Mouse (Mus musculus) intestine, embryonic 16.5 days (tissue): Measurements from ENCODE around the gene Zfp146. TPM values are rescaled to one million over a fixed set of nuclear protein-coding genes. Genes with fewer than 3 reads are reported as not detected.
"Not testable (repeated sequence)": the region's sequence is repeated elsewhere in the genome, so short reads cannot be mapped to it uniquely, and the experiment has no call there.

ENCODE experiments used
- ATAC-seq: fragments of 200-750 bp; cut with Nextera tagmentation; 2 replicates; pipeline ENCODE4 v1.8.0; 2017; ENCODE audit warnings: moderate TSS enrichment, moderate library complexity
- H3K27ac ChIP-seq: fragments of 300-500 bp; sonication (generic); 2 replicates; pipeline ENCODE4 v1.5.1; 2014; ENCODE audit warnings: mild to moderate bottlenecking, low read length
- H3K27me3 ChIP-seq: fragments of 300-500 bp; sonication (generic); replicated peaks from 2 replicates; pipeline ENCODE4 v1.6.1; 2014; ENCODE audit warnings: low read length, control low read depth, mixed read lengths; ENCODE audit not compliant: control insufficient read depth, insufficient read depth
- H3K36me3 ChIP-seq: fragments of 300-500 bp; sonication (generic); 2 replicates; pipeline ENCODE4 v1.6.1; 2014; ENCODE audit warnings: low read length, control low read depth; ENCODE audit not compliant: control insufficient read depth, insufficient read depth
- H3K4me1 ChIP-seq: fragments of 300-500 bp; sonication (generic); 2 replicates; pipeline ENCODE4 v1.6.1; 2014; ENCODE audit warnings: low read length, control low read depth, mixed read lengths; ENCODE audit not compliant: control insufficient read depth, insufficient read depth
- H3K4me2 ChIP-seq: fragments of 300-500 bp; sonication (generic); 2 replicates; pipeline ENCODE4 v1.6.1; 2014; ENCODE audit warnings: low read depth, low read length, control low read depth
- H3K4me3 ChIP-seq: fragments of 300-500 bp; sonication (generic); 2 replicates; pipeline ENCODE4 v1.5.1; 2014; ENCODE audit warnings: mild to moderate bottlenecking, low read length
- H3K9ac ChIP-seq: fragments of 300-500 bp; sonication (generic); 2 replicates; pipeline ENCODE4 v1.6.1; 2014; ENCODE audit warnings: low read depth, low read length
- H3K9me3 ChIP-seq: fragments of 300-500 bp; sonication (generic); 2 replicates; pipeline ENCODE4 v1.6.1; 2016; ENCODE audit warnings: low read length, control low read depth; ENCODE audit not compliant: control insufficient read depth
- WGBS: fragments of 180-500 bp; shearing (Covaris S2); extraction: QIAGEN DNeasy Blood & Tissue Kit; methylation state at CpG from one replicate; pipeline ENCODE4 v1.1.7; 2014; 5-methylcytosine and 5-hydroxymethylcytosine counted together
- polyA plus RNA-seq: library from polyadenylated mRNA; unstranded; fragments of >200 nt; fragmentation: Nextera tagmentation; extraction: Ambion mirVana; gene quantifications from 2 replicates; pipeline ENCODE4 v1.2.1, GENCODE M21; 2015

Zfp146 gene
- polyA plus RNA-seq, 1 experiment from 2014 or later: 9.7 TPM

DNA sequence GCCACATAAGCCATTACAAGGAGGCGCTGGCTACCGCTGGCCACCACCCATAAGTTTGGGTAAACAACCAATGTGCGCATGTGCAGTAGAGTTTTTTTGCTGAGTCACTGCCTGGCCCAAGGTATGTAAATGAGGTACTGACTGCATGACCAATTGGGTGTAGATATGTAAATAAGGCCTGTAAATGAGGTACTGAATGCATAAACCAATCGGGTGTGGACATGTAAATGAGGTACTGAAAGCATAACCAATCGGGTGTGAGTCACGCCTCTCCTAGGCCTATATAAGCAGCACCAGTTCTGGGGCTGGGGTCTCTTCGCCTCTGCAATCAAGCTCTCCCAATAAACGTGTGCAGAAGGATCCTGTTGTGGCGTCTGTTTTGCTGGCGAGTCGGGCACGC is 51.6 kb downstream of the Zfp146 start:
- not testable (repeated sequence) for H3K4me2 ChIP-seq, H3K4me3 ChIP-seq, H3K9ac ChIP-seq, H3K27ac ChIP-seq, H3K27me3 ChIP-seq, H3K4me1 ChIP-seq, H3K36me3 ChIP-seq, ATAC-seq
- H3K9me3 ChIP-seq: peaks cover 14% of the 10 kb centered on the region
- 93% methylated on average over 12 of the region's 12 CpGs for WGBS

DNA sequence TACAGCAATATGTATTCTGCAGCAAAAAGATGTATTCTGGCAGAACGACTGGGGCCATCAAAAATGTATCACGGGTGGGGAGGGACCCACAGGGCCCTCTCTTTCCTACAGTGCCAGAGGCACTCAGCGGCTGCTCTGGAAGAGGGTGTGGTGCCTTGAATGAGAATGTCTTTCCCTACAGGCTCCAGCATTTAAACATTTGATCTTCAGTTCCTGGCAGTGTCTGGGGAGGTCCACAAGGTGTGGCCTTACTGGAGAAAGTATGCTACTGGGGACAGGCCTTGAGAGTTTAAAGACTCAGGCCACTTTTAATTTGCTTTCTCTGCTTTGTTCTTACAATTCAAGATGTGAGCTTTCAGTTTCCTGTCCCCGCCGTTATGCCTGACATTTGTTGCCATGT is 53.5 kb downstream of the Zfp146 start:
- Histone ChIP-seq H3K27me3 (no peaks in the 10 kb centered on the region), H3K27ac (no peak overlapping the region), H3K36me3 (no peaks in the 10 kb centered on the region), H3K9ac (no peak overlapping the region), H3K4me1 (no peaks in the 10 kb centered on the region), H3K4me2 (no peak overlapping the region), H3K4me3 (no peak overlapping the region), H3K9me3 (peaks cover 14% of the 10 kb centered on the region)
- no peak for ATAC-seq
- 94% methylated on average over 5 of the region's 5 CpGs for WGBS

Other genes with a start within 250 kb of the Zfp146 start
- gene Zfp74, start 215.7 kb downstream of the Zfp146 start, polyA plus RNA-seq: 5.4 and 6.4 TPM in 2 replicates
- 9.1 and 11.6 TPM in 2 replicates for gene Zfp568, start 185.8 kb downstream of the Zfp146 start, polyA plus RNA-seq
- gene Zfp14, start 118.4 kb downstream of the Zfp146 start, polyA plus RNA-seq: 2.0 and 2.2 TPM in 2 replicates
- gene Zfp82, start 96.8 kb downstream of the Zfp146 start, polyA plus RNA-seq: 4.2 and 4.4 TPM in 2 replicates
- 0.62 TPM in 1 of 2 replicates, not detected in the other for gene Gm26920, start 79.3 kb downstream of the Zfp146 start, polyA plus RNA-seq
- gene Zfp566, start 79.2 kb downstream of the Zfp146 start, polyA plus RNA-seq: 4.3 and 5.3 TPM in 2 replicates
- 60.8 and 61.0 TPM in 2 replicates for gene Zfp260, start 75.0 kb downstream of the Zfp146 start, polyA plus RNA-seq
- gene Zfp382, start 47.8 kb downstream of the Zfp146 start, polyA plus RNA-seq: 5.0 and 6.6 TPM in 2 replicates
- gene Cox7a1, start 14.4 kb upstream of the Zfp146 start, polyA plus RNA-seq: 41.5 and 50.1 TPM in 2 replicates
- 80.2 and 86.9 TPM in 2 replicates for gene Capns1, start 29.1 kb upstream of the Zfp146 start, polyA plus RNA-seq
- gene Polr2i, start 62.2 kb upstream of the Zfp146 start, polyA plus RNA-seq: 99.2 and 103 TPM in 2 replicates
- gene Tbcb, start 62.5 kb upstream of the Zfp146 start, polyA plus RNA-seq: 139 and 142 TPM in 2 replicates
- not detected in 2 replicates for gene Ovol3, start 66.0 kb upstream of the Zfp146 start, polyA plus RNA-seq
- 0.22 and 0.37 TPM in 2 replicates for gene Thap8, start 110.3 kb upstream of the Zfp146 start, polyA plus RNA-seq
- gene Wdr62, start 110.7 kb upstream of the Zfp146 start, polyA plus RNA-seq: 5.7 and 7.3 TPM in 2 replicates
- gene Clip3, start 122.0 kb upstream of the Zfp146 start, polyA plus RNA-seq: 20.9 and 22.1 TPM in 2 replicates
- 68.8 and 70.6 TPM in 2 replicates for gene Alkbh6, start 139.0 kb upstream of the Zfp146 start, polyA plus RNA-seq
- gene Syne4, start 145.1 kb upstream of the Zfp146 start, polyA plus RNA-seq: 58.9 and 59.7 TPM in 2 replicates
- gene E130208F15Rik, start 152.0 kb upstream of the Zfp146 start, polyA plus RNA-seq: 0.61 and 2.8 TPM in 2 replicates
- gene Sdhaf1, start 154.1 kb upstream of the Zfp146 start, polyA plus RNA-seq: 13.8 and 14.3 TPM in 2 replicates
- 2.5 and 3.0 TPM in 2 replicates for gene Lrfn3, start 193.0 kb upstream of the Zfp146 start, polyA plus RNA-seq
- 55.2 and 59.9 TPM in 2 replicates for gene Tyrobp, start 244.0 kb upstream of the Zfp146 start, polyA plus RNA-seq